Mouse (Mus musculus): ENCODE measurements around the gene Gm28043.

The Gm28043 gene

GRCm38 (mm10) chr17:29680174-29680573 lies 65.5 kb downstream of the Gm28043 start:
- DNase-seq (ENCODE audit: low read depth, low spot score), result no peak

DNA sequence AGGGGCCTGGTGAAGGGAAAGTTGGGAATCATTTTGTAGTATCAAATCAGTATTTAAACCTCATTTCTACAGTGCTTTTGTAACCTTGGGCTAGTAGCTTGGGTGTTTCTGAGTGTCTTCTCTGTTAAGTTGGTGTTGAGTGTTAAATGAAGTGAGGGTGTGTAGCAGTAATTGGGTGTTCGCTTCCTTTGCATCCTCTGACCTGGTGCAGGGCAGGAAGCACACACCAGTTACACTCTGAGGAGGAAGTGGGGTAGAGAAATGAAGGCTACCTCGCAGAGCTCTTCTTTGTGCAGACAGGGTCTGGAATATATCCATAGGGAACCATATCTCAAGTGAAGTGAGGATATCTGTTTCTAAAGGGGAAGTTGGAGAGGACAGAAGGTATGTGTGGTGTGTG lies 66.2 kb downstream of the Gm28043 start:
- no peak for DNase-seq (ENCODE audit: low read depth, low spot score)

GRCm38 (mm10) chr17:29681669-29682068 lies 67.0 kb downstream of the Gm28043 start:
- DNase-seq (ENCODE audit: low read depth, low spot score), result no peak

- no peak for DNase-seq (ENCODE audit: low read depth, low spot score)
These were observed 67.6 kb downstream of the Gm28043 start for GRCm38 (mm10) chr17:29682261-29682660.

DNA sequence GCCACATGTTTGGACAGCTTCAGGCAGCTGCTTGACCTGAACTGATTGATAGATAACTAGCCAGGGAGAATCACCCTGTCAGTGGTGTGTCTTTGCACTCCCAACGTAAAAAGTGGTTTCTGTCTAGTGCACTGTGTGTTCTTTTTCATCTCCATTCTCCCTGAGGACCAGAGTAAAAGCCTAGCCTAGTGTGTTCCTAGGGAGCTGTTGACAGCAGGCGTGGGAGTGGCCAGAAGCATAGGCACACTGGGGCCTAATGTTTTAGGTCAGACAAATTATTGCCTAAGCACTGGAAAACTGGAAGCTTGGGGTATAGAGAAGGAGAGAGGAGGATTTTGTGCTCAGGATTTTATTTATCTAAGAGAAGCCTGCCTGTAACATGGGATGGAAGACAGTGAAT lies 68.5 kb downstream of the Gm28043 start:
- no peak for DNase-seq (ENCODE audit: low read depth, low spot score)

DNA sequence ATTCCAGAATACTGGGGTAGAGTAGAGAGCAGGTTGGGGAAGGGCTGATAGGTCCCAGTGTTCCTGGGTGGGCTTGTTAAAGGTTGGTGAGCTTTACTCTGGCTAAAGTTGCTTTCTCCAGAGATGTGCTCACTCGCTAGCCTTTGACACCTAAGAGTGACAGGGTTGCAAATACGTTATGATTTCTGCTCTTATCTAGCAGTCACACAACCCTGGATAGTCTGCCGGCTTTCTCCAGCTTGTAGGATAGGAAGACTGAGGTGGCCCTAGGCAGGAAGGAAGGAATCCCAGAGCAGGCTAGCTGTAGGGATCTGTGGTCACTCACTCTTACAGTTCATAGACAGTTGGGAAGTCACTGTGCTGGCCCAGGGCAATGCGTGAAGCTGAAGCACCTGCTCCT lies 69.6 kb downstream of the Gm28043 start:
- no peak for DNase-seq (ENCODE audit: low read depth, low spot score)

- DNase-seq (ENCODE audit: low read depth, low spot score), result no peak
These were observed 72.1 kb downstream of the Gm28043 start for GRCm38 (mm10) chr17:29686771-29687170.

DNA sequence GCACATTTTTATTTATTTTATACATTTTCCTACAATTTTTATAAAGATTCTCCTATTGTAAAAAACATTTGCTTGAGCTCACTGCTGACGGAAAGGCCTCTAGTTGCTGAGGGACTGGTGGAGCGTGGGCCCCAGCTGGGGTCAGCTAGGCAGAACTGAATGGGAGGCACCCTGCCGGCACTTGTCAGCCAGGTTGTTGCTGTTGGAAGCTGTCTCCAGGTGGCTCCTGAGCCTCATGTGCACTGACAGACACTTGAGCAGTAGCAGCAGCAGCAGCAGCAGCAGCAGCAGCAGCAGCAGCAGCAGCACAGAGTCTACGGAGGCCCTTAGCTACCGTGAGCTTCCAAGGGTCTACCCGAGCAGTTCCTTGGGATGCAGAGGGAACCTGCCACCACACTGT lies 72.7 kb downstream of the Gm28043 start:
- DNase-seq (ENCODE audit: low read depth, low spot score), result no peak

- no peak for DNase-seq (ENCODE audit: low read depth, low spot score)
These were observed 73.9 kb downstream of the Gm28043 start for GRCm38 (mm10) chr17:29688610-29689009.

DNA sequence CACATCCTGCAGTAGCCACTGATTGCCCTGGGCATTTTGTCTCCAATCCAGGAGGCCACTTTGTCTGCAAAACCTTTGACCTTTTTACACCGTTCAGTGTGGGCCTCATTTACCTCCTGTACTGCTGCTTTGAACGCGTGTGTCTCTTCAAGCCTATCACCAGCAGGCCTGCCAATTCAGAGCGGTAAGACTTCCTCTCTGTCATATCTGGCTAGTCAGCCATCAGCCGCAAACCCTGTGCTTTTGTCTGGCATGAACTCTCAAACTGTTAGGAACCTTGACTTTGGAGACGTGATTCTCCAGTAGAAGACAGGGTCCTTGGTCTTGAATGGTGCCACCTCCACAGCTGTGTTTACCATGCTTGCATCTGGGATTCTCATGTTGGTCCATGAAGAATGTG lies 75.6 kb downstream of the Gm28043 start:
- DNase-seq (ENCODE audit: low read depth, low spot score), result no peak

DNA sequence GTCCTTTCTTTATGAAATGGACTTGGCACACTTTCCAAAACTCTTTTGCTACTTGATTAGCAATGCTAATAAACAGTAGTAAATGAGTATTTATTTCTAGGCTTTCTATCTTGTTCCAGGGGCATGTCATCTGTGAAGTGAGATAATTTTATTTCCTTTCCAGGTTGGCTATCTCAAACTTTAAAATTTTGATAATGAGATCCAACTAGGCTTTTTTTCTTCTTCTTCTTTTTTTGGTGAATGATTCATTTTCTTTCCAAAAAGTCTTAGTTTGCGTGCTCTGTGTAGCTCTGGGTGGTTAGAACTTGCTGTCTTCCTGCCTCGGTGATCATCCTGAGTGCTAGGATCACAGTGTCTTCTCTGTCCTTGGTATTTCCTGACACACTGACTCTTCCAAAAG lies 78.2 kb downstream of the Gm28043 start:
- DNase-seq (ENCODE audit: low read depth, low spot score), result no peak

DNA sequence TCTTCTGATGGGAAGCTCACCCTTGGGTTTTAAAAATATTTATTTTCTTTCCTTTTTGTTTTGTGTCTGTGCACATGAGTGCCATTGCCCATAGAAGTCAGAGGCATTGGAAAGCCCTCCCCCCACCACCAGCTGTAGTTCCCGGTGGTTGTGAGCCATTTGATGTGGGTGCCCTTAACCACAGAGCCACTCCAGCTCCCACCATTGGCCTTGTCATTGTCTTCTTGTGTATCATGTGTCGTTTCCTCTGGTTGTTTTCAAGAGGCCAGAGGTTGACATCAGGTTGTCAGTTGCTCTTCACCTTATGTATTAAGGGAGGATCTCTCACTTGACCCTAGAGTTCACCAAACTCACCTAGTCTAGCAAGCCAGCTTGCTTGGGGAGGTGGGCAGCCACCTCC lies 78.9 kb downstream of the Gm28043 start:
- peak; percentile 49 for DNase-seq (ENCODE audit: low read depth, low spot score)

- no peak for DNase-seq (ENCODE audit: low read depth, low spot score)
These were observed 79.8 kb downstream of the Gm28043 start for GRCm38 (mm10) chr17:29694516-29694915.

- no peak for DNase-seq (ENCODE audit: low read depth, low spot score)
These were observed 82.3 kb downstream of the Gm28043 start for GRCm38 (mm10) chr17:29696940-29697339.

GRCm38 (mm10) chr17:29698421-29698820 lies 83.7 kb downstream of the Gm28043 start:
- DNase-seq (ENCODE audit: low read depth, low spot score), result no peak

- no peak for DNase-seq (ENCODE audit: low read depth, low spot score)
These were observed 85.9 kb downstream of the Gm28043 start for GRCm38 (mm10) chr17:29700573-29700972.

DNA sequence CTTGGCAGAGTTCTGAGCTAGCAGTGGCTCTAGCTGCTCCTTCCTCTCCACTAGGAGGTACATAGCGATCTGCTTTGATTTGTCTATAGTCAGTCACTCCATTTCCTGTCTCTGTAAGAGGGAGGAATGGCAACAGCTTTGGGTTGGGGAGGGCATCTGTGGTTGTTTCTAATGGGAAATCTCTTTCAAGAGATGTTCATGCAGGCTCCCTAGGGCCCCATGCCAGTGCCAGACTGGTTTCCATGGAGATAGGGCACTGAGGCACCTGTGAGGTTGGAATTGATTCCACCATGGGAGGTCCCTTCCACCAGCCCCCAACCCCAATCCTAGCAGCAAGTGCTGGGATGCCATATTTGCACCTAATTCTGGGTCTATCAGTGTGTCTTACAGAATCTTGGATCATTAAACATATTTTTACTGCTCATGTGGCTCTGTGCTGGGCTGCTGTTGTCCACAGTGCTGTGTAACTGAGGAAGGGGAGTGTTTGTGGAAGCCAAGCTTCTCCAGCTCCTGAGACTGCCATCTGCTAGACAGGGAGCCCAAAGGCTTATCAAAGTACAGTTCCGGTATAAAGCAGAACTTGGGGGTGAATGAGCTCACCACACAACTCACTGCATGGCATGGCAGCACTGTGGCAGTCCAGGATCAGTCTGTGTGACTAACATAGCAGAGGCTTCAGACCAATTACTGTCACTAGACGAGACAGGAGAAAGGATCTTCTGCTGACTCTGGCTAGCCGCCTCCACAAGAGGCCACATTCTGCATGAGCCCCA lies 88.4 kb downstream of the Gm28043 start:
- DNase-seq (ENCODE audit: low read depth, low spot score), result no peak

DNA sequence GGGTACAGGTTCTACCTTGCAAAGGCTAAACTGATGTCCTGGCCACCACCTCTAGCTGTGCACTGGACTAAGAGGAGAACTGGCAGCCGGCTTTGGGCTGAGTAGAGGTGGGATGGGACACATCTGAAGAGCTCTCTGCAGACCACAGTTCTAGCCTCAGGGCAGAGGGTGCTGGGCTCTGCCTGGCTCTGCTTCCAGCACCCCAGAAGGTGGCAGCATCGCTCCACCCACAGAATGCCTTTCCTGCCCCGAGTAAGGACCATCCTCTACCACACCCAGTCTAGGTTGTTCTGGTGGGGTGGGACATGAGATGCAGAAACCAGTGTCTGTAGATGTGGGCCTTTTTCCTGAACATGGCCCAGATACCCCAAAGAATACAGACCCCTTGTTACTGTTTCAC lies 90.1 kb downstream of the Gm28043 start:
- DNase-seq (ENCODE audit: low read depth, low spot score), result peak; percentile 46

- DNase-seq (ENCODE audit: low read depth, low spot score), result no peak
These were observed 91.2 kb downstream of the Gm28043 start for GRCm38 (mm10) chr17:29705881-29706280.

- DNase-seq (ENCODE audit: low read depth, low spot score), result no peak
These were observed 92.4 kb downstream of the Gm28043 start for GRCm38 (mm10) chr17:29706981-29707545.

- no peak for DNase-seq (ENCODE audit: low read depth, low spot score)
These were observed 94.1 kb downstream of the Gm28043 start for GRCm38 (mm10) chr17:29708783-29709182.

DNA sequence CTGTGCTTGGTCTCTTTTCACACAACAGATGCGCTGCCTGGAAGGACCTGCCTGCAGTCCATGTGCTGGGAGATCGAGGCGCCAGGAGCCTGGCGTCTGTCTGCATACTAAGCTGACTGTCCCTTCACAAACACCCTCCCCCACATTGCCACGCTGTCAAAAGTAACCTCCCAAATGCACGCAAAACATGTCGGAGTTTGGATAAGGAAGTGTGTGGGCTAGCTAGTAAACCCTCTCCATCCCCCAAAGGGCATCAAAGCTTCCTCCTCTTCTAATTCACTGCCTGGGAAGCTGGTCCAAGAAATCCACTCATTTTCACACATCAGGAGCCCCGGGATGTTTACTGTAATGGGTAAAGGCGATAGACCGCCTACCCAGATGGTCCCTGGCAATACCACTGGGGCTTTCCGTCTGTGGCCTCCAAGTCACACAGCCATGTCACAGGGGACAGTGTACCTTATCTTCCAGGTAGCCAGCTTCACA lies 95.9 kb downstream of the Gm28043 start:
- no peak for DNase-seq (ENCODE audit: low read depth, low spot score)

DNA sequence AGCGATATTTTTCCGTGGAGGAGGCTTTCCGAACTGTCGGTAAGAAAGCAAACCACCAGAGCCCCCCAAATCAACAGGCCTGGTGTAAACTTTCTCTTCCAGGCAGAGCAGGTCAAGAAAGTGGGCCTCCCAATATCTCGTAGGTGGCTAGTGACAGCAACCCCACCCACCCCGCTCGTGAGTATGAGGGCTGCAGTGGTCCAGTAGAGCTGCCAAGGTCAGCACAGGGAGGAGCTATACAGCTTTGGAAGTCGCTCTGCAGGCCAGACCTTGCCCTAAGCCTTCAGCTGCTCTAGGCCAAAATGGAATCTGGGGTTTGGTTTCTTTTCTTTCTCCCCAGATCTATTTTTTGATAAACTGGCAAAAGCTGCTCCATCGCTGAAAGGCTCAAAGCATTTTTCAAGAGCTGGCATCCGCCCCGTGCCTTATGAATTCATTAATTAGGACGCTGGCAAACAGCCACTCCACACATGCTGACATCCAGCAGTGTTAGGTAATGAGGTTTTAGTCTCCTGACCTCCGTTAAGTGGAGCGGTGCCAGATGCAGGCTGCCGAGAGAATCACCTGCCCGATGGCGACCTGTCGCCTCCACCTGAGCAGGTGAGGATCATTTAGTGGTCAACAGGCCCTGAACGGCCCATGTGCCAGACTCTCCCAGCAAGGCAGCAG lies 96.5 kb downstream of the Gm28043 start:
- DNase-seq (ENCODE audit: low read depth, low spot score), result no peak

Measured in CD4-positive helper T cell, adult 2 months (primary cell).